Mouse (Mus musculus): ENCODE results near the gene Mdm2. TPM values are rescaled to one million over a fixed set of nuclear protein-coding genes. Genes with fewer than 3 reads are reported as not detected.

Gene Mdm2
- polyA plus RNA-seq, 1 experiment from 2014 or later = 22.0 TPM

- ATAC-seq (replicated peaks; ENCODE audit: low FRiP score, low read depth) (no peak), DNase-seq (ENCODE audit: low spot score) (no peak)
- Histone ChIP-seq H3K4me2 (ENCODE audit: low read length) (no peak overlapping the region), H3K36me3 (ENCODE audit: insufficient read depth, low read length) (no peaks in the 10 kb centered on the region), H3K27ac (no peak overlapping the region), H3K9ac (ENCODE audit: low read depth, low read length) (no peak overlapping the region), H3K27me3 (ENCODE audit: insufficient read depth, low read length) (no peaks in the 10 kb centered on the region), H3K4me1 (replicated peaks; ENCODE audit: insufficient read depth, low read length) (peaks cover 9% of the 10 kb centered on the region; the same call in 1 of the 2 replicates), H3K9me3 (replicated peaks; ENCODE audit: low read length) (no peaks in the 10 kb centered on the region), H3K4me3 (replicated peaks; ENCODE audit: low read depth, low read length) (no peak overlapping the region)
- 95% methylated on average over 28 of the region's 28 CpGs for WGBS
- TF ChIP-seq CTCF (IDR thresholded peaks at IDR 0.05; ENCODE audit: low read depth) = no peak
Observed at GRCm38 (mm10) chr10:117667663-117668507, 42.7 kb downstream of the Mdm2 start.

GRCm38 (mm10) chr10:117666947-117667630 is 43.5 kb downstream of the Mdm2 start:
- no peak overlapping the region for H3K4me2 ChIP-seq (ENCODE audit: low read length)
- no peaks in the 10 kb centered on the region for H3K27me3 ChIP-seq (ENCODE audit: insufficient read depth, low read length)
- H3K4me3 ChIP-seq (replicated peaks; ENCODE audit: low read depth, low read length) = no peak overlapping the region
- 92% methylated on average over 9 of the region's 9 CpGs for WGBS
- TF ChIP-seq CTCF (IDR thresholded peaks at IDR 0.05; ENCODE audit: low read depth) = no peak
- no peak for DNase-seq (ENCODE audit: low spot score)
- no peak overlapping the region for H3K9ac ChIP-seq (ENCODE audit: low read depth, low read length)
- ATAC-seq (replicated peaks; ENCODE audit: low FRiP score, low read depth) = no peak
- H3K4me1 ChIP-seq (replicated peaks; ENCODE audit: insufficient read depth, low read length) = peaks cover 11% of the 10 kb centered on the region; the same call in 1 of the 2 replicates
- no peaks in the 10 kb centered on the region for H3K36me3 ChIP-seq (ENCODE audit: insufficient read depth, low read length)
- H3K27ac ChIP-seq = no peak overlapping the region
- H3K9me3 ChIP-seq (replicated peaks; ENCODE audit: low read length) = no peaks in the 10 kb centered on the region

GRCm38 (mm10) chr10:117666361-117666760 is 44.2 kb downstream of the Mdm2 start:
- DNase-seq (ENCODE audit: low spot score) (no peak), ATAC-seq (replicated peaks; ENCODE audit: low FRiP score, low read depth) (no peak)
- Histone ChIP-seq H3K4me3 (replicated peaks; ENCODE audit: low read depth, low read length) (no peak overlapping the region), H3K9me3 (replicated peaks; ENCODE audit: low read length) (no peaks in the 10 kb centered on the region), H3K27ac (no peak overlapping the region), H3K4me2 (ENCODE audit: low read length) (no peak overlapping the region), H3K9ac (ENCODE audit: low read depth, low read length) (no peak overlapping the region), H3K27me3 (ENCODE audit: insufficient read depth, low read length) (no peaks in the 10 kb centered on the region), H3K36me3 (ENCODE audit: insufficient read depth, low read length) (no peaks in the 10 kb centered on the region), H3K4me1 (replicated peaks; ENCODE audit: insufficient read depth, low read length) (peaks cover 11% of the 10 kb centered on the region; the same call in 1 of the 2 replicates)
- no peak for TF ChIP-seq CTCF (IDR thresholded peaks at IDR 0.05; ENCODE audit: low read depth)
- WGBS = 79% methylated on average over 3 of the region's 3 CpGs

GRCm38 (mm10) chr10:117665376-117666275 is 44.9 kb downstream of the Mdm2 start:
- Histone ChIP-seq H3K9ac (ENCODE audit: low read depth, low read length) (no peak overlapping the region), H3K27ac (peak overlapping the region; percentile 84; the same call in 1 of the 2 replicates), H3K36me3 (ENCODE audit: insufficient read depth, low read length) (no peaks in the 10 kb centered on the region), H3K4me2 (ENCODE audit: low read length) (no peak overlapping the region), H3K4me3 (replicated peaks; ENCODE audit: low read depth, low read length) (no peak overlapping the region), H3K4me1 (replicated peaks; ENCODE audit: insufficient read depth, low read length) (peaks cover 11% of the 10 kb centered on the region; the same call in 1 of the 2 replicates), H3K27me3 (ENCODE audit: insufficient read depth, low read length) (no peaks in the 10 kb centered on the region), H3K9me3 (replicated peaks; ENCODE audit: low read length) (no peaks in the 10 kb centered on the region)
- DNase-seq (ENCODE audit: low spot score) = peak; percentile 72
- WGBS = 63% methylated on average over 9 of the region's 9 CpGs
- no peak for TF ChIP-seq CTCF (IDR thresholded peaks at IDR 0.05; ENCODE audit: low read depth)
- no peak for ATAC-seq (replicated peaks; ENCODE audit: low FRiP score, low read depth)

GRCm38 (mm10) chr10:117664926-117665209 is 45.7 kb downstream of the Mdm2 start:
- no peaks in the 10 kb centered on the region for H3K27me3 ChIP-seq (ENCODE audit: insufficient read depth, low read length)
- peak overlapping the region; percentile 84 for H3K27ac ChIP-seq
- no peak overlapping the region for H3K4me2 ChIP-seq (ENCODE audit: low read length)

More at GRCm38 (mm10) chr10:117664926-117665209, 45.7 kb downstream of the Mdm2 start:
- no peaks in the 10 kb centered on the region for H3K9me3 ChIP-seq (replicated peaks; ENCODE audit: low read length)
- H3K4me1 ChIP-seq (replicated peaks; ENCODE audit: insufficient read depth, low read length) = peaks cover 11% of the 10 kb centered on the region; the same call in 1 of the 2 replicates
- no peak for DNase-seq (ENCODE audit: low spot score)
- no peak for TF ChIP-seq CTCF (IDR thresholded peaks at IDR 0.05; ENCODE audit: low read depth)
- H3K9ac ChIP-seq (ENCODE audit: low read depth, low read length) = no peak overlapping the region
- no peaks in the 10 kb centered on the region for H3K36me3 ChIP-seq (ENCODE audit: insufficient read depth, low read length)
- H3K4me3 ChIP-seq (replicated peaks; ENCODE audit: low read depth, low read length) = no peak overlapping the region
- ATAC-seq (replicated peaks; ENCODE audit: low FRiP score, low read depth) = no peak
